Comparison of ENCODE assay signal across 15 mouse cellular contexts in genomic region chr12:9898420-9898819, GRCm38 (mm10).
DNase-seq lines count a peak whose midpoint lies in the region; ATAC-seq and TF ChIP-seq lines count a peak whose summit lies in the region.
"Had no signal": no experiment of that assay in that cellular context is flagged by ENCODE, and none has a peak within 500 bp of the region (broad histone marks: within the 10 kb centered on the region; RNA-seq: fewer than 3 reads in every experiment).

No protein-coding gene starts in this region.

- peaks cover 4% of the 10 kb centered on the region; the same call in 1 of the 2 replicates for H3K4me1 ChIP-seq in embryonic fibroblast, embryonic 13.5 days (ENCODE audit: control insufficient read depth, insufficient read depth, low read length)
- no peaks in the 10 kb centered on the region for H3K4me1 ChIP-seq in thymus, adult 2 months (replicated peaks; ENCODE audit: control insufficient read depth, insufficient read depth, low read length)
- H3K4me1 ChIP-seq: hindbrain, embryonic 13.5 days; midbrain, embryonic 15.5 days; stomach, embryonic 15.5 days had no signal

- no peak for ATAC-seq in erythroid progenitor cell, adult 5-6 weeks (replicated peaks; ENCODE audit: low FRiP score, poor library complexity, severe bottlenecking)
- ATAC-seq: midbrain, embryonic 15.5 days had no signal

- peak; percentile 67 for DNase-seq in urinary bladder, postnatal 14 days (ENCODE audit: low spot score)
- no peak for DNase-seq in urinary bladder, postnatal 10 days (ENCODE audit: low spot score)
- DNase-seq in heart, adult 8-10 months (ENCODE audit: low spot score) = peak; percentile 32
- DNase-seq in urinary bladder, postnatal 36 days (ENCODE audit: low spot score in 2 of 2) = peak; percentile 60 to 64
- DNase-seq in lung, postnatal 14 days = no peak
- no peak for DNase-seq in thymus, adult 2 months
- DNase-seq: cerebellum, adult 8-10 months; kidney, postnatal 14 days; liver; lung, postnatal 10 days had no signal

- H3K36me3 ChIP-seq in thymus, adult 2 months (ENCODE audit: control insufficient read depth, insufficient read depth, low read length) = no peaks in the 10 kb centered on the region
- H3K36me3 ChIP-seq: hindbrain, embryonic 13.5 days; midbrain, embryonic 15.5 days; stomach, embryonic 15.5 days had no signal

- TF ChIP-seq POLR2A in embryonic fibroblast, embryonic 13.5 days (IDR thresholded peaks at IDR 0.05; ENCODE audit: low read depth, low read length) = no peak
- TF ChIP-seq POLR2A in thymus, adult 2 months (IDR thresholded peaks at IDR 0.05; ENCODE audit: control insufficient read depth, extremely low read depth, insufficient read depth, low read length, poor library complexity) = no peak

- no peak for TF ChIP-seq CTCF in embryonic fibroblast, embryonic 13.5 days (IDR thresholded peaks at IDR 0.05; ENCODE audit: borderline replicate concordance, insufficient read depth, low read length)
- TF ChIP-seq CTCF in thymus, adult 2 months (IDR thresholded peaks at IDR 0.05; ENCODE audit: borderline replicate concordance, control insufficient read depth, extremely low read depth, insufficient read depth, low read length, poor library complexity) = no peak

- H3K27me3 ChIP-seq in thymus, adult 2 months (ENCODE audit: control insufficient read depth, insufficient read depth, low read length) = no peaks in the 10 kb centered on the region
- H3K27me3 ChIP-seq: hindbrain, embryonic 13.5 days; midbrain, embryonic 15.5 days; stomach, embryonic 15.5 days had no signal

- 55% methylated on average over 3 of the region's 3 CpGs for WGBS in thymus, adult 2 months

- H3K27ac ChIP-seq in embryonic fibroblast, embryonic 13.5 days (ENCODE audit: insufficient read depth, low read length) = 0 out of 2 replicates have a peak overlapping the region, but pooled peaks have one; percentile 7
- H3K27ac ChIP-seq in thymus, adult 2 months (ENCODE audit: control insufficient read depth, insufficient read depth, low read length) = no peak overlapping the region
- H3K27ac ChIP-seq: hindbrain, embryonic 13.5 days; midbrain, embryonic 15.5 days; stomach, embryonic 15.5 days had no signal

- no peak overlapping the region for H3K4me3 ChIP-seq in embryonic fibroblast, embryonic 13.5 days (ENCODE audit: insufficient read depth, low read length)
- no peak overlapping the region for H3K4me3 ChIP-seq in thymus, adult 2 months (ENCODE audit: control insufficient read depth, insufficient read depth, low read length)
- H3K4me3 ChIP-seq: hindbrain, embryonic 13.5 days; midbrain, embryonic 15.5 days; stomach, embryonic 15.5 days had no signal

Comparison
In these comparisons a context has a peak if more than half of its experiments do, and no peak if none do; other contexts are left out.
1. DNase-seq: peak in urinary bladder, postnatal 14 days (single experiment), heart, adult 8-10 months (single experiment) and urinary bladder, postnatal 36 days (2 of 2); none in urinary bladder, postnatal 10 days (single experiment), lung, postnatal 14 days (single experiment) and thymus, adult 2 months (single experiment).